Mouse (Mus musculus) hindbrain, embryonic 10.5 days (tissue): ENCODE data around the gene Rims3. TPM values are rescaled to one million over a fixed set of nuclear protein-coding genes. Genes with fewer than 3 reads are reported as not detected.
A peak's percentile ranks its signal among the peaks of the same experiment; 100 is the strongest.

Source experiments
- DNase-seq: peaks from one replicate; pipeline ENCODE4 v3.0.0-alpha.2; 2017; ENCODE audit warnings: low spot score
- H3K27ac ChIP-seq: fragments of 300-500 bp; sonication (generic); 2 replicates; pipeline ENCODE4 v1.5.1; 2016; ENCODE audit warnings: mild to moderate bottlenecking, moderate library complexity
- H3K27me3 ChIP-seq: fragments of 300-500 bp; sonication (generic); 2 replicates; pipeline ENCODE4 v1.6.1; 2016; ENCODE audit warnings: mild to moderate bottlenecking; ENCODE audit not compliant: poor library complexity, insufficient read depth, severe bottlenecking
- H3K36me3 ChIP-seq: fragments of 300-500 bp; sonication (generic); 2 replicates; pipeline ENCODE4 v1.6.1; 2016; ENCODE audit warnings: mild to moderate bottlenecking, moderate library complexity
- H3K4me1 ChIP-seq: fragments of 300-500 bp; sonication (generic); replicated peaks from 2 replicates; pipeline ENCODE4 v1.6.1; 2016; ENCODE audit warnings: mild to moderate bottlenecking
- H3K4me3 ChIP-seq: fragments of 300-500 bp; sonication (generic); 2 replicates; pipeline ENCODE4 v1.5.1; 2016; ENCODE audit warnings: mild to moderate bottlenecking, moderate library complexity
- H3K9me3 ChIP-seq: fragments of 300-500 bp; sonication (generic); 2 replicates; pipeline ENCODE4 v1.6.1; 2016; ENCODE audit warnings: mild to moderate bottlenecking, moderate library complexity
- whole genome bisulfite sequencing: fragments of 180-500 bp; shearing (Covaris S2); methylation state at CpG from one replicate; pipeline ENCODE4 v1.1.7; 2016; 5-methylcytosine and 5-hydroxymethylcytosine counted together
- polyA plus RNA-seq: library from polyadenylated mRNA; unstranded; fragments of >200 nt; fragmentation: Nextera tagmentation; extraction: Ambion mirVana; gene quantifications from 2 replicates; pipeline ENCODE4 v1.2.1, GENCODE M21; 2016

Rims3 gene
- polyA plus RNA-seq, 1 experiment from 2014 or later = 5.2 TPM

GRCm38 (mm10) chr4:120825577-120826326, 28.9 kb upstream of the Rims3 start:
- Histone ChIP-seq H3K4me1 (peaks cover 15% of the 10 kb centered on the region), H3K9me3 (no peaks in the 10 kb centered on the region), H3K27me3 (no peaks in the 10 kb centered on the region), H3K27ac (peak overlapping the region; percentile 100), H3K4me3 (peak overlapping the region; percentile 88), H3K36me3 (peaks cover 4% of the 10 kb centered on the region; the same call in 1 of the 2 replicates)
- peak; percentile 99 for DNase-seq
- 1% methylated on average over 55 of the region's 55 CpGs for WGBS

DNA sequence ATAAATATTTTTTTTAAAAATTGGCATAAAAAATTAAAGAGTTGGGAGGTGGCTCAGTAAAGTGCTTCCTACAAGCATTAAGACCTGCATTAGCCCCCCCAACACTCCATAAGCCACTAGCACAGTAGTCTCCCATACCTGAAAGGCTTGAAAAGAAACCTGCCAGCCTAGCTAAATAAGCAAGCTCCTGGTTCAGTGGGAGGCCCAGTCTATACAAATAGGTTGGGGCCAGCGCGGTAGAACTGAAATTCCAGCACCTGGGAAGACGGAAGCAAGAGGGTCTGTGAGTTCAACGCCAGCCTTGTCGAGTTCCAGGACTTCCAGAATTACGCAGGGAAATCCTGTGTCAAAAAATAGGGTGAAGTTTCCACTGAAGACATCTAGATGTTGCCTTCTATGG, 28.2 kb upstream of the Rims3 start:
- no peak overlapping the region for H3K4me3 ChIP-seq
- 92% methylated on average over 6 of the region's 6 CpGs for WGBS
- H3K9me3 ChIP-seq = no peaks in the 10 kb centered on the region
- H3K4me1 ChIP-seq = peaks cover 15% of the 10 kb centered on the region
- peaks cover 4% of the 10 kb centered on the region; the same call in 1 of the 2 replicates for H3K36me3 ChIP-seq
- DNase-seq = no peak
- H3K27ac ChIP-seq = peak overlapping the region; percentile 100; the same call in 1 of the 2 replicates
- no peaks in the 10 kb centered on the region for H3K27me3 ChIP-seq

GRCm38 (mm10) chr4:120830767-120831166, 23.8 kb upstream of the Rims3 start:
- WGBS = 77% methylated on average over 5 of the region's 5 CpGs
- H3K36me3 ChIP-seq = no peaks in the 10 kb centered on the region
- no peaks in the 10 kb centered on the region for H3K27me3 ChIP-seq
- no peak overlapping the region for H3K27ac ChIP-seq
- DNase-seq = no peak
- H3K4me3 ChIP-seq = no peak overlapping the region
- peaks cover 3% of the 10 kb centered on the region; the same call in 1 of the 2 replicates for H3K4me1 ChIP-seq
- H3K9me3 ChIP-seq = no peaks in the 10 kb centered on the region

- 86% methylated on average over 4 of the region's 4 CpGs for WGBS
- H3K4me3 ChIP-seq = no peak within 1 kb of the TSS
- H3K27me3 ChIP-seq = no peaks in the 10 kb centered on the region
- no peak for DNase-seq
- no peak within 1 kb of the TSS for H3K27ac ChIP-seq
- H3K36me3 ChIP-seq = no peaks in the 10 kb centered on the region
- peaks cover under 1% of the 10 kb centered on the region; the same call in 1 of the 2 replicates for H3K4me1 ChIP-seq
- no peaks in the 10 kb centered on the region for H3K9me3 ChIP-seq
These were observed 23.1 kb upstream of the Rims3 start, which contains the start of gene Nfyc for GRCm38 (mm10) chr4:120831472-120831871. Nfyc (minus strand) TSS chr4:120831572.

GRCm38 (mm10) chr4:120841342-120841741, 13.3 kb upstream of the Rims3 start:
- 80% methylated on average over 3 of the region's 3 CpGs for WGBS

DNA sequence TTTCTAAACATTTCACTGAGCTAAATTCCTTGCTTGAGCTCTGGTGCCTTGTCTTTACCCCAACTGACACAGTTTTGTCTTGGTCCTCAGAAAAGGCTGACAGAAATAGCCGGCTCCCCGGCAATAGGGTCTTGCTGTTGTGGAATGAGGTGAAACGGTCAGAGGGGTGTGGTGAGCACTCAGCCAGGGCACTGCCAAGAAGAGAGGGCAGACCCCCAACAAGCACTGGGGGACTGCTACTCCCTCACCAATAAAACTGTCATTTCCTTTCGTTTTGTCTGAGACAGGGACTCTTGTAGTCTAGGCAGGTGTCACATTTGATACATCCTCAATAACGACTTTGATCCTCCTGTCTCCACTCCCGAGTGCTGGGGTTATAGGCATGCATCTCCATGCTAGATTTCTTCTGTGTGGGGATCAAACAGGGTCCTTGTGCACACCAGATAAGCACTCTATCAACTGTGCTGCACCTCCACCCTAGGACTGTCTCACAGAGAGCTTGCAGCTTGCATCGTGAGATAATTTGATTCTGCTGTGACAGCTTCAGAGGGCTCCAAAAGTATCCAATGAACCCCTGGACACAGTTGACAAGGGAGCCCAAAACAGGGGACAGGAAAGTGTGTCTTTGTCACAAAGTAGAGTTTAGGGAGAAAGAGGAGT, 10.1 kb upstream of the Rims3 start:
- WGBS = 65% methylated on average over 7 of the region's 7 CpGs

More at GRCm38 (mm10) chr4:120841342-120841741, 13.3 kb upstream of the Rims3 start:
- Histone ChIP-seq H3K9me3 (no peaks in the 10 kb centered on the region), H3K27ac (no peak overlapping the region), H3K4me3 (no peak overlapping the region), H3K36me3 (no peaks in the 10 kb centered on the region), H3K4me1 (0 out of 2 replicates have a peak, but pooled peaks cover 3% of the 10 kb centered on the region), H3K27me3 (no peaks in the 10 kb centered on the region)
- no peak for DNase-seq

DNA sequence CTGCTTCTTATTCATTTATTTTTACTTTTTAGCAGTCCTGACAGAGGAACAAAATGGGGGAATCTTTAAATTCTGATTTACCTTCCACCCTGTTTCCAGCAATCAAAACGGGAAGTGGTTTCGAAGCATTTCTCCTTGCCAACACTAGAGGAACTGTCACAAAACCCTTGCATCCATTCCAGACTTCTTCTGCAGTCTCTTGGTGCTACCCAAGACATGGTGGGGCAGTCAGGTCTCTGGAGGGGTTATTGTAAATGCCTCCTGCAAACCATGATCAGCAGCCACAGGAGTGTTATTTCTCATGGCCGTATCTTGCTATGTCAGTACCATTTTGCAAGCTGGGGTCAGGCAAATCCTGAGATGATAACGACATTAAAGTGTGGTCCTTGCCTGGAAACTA, 9.5 kb upstream of the Rims3 start:
- Histone ChIP-seq H3K4me3 (no peak overlapping the region), H3K36me3 (no peaks in the 10 kb centered on the region), H3K27ac (no peak overlapping the region), H3K4me1 (0 out of 2 replicates have a peak, but pooled peaks cover 3% of the 10 kb centered on the region), H3K27me3 (peaks cover 3% of the 10 kb centered on the region; the same call in 1 of the 2 replicates), H3K9me3 (no peaks in the 10 kb centered on the region)
- DNase-seq = no peak
- WGBS = 77% methylated on average over 4 of the region's 4 CpGs

More for the DNA sequence above, 10.1 kb upstream of the Rims3 start:
- DNase-seq = no peak
- Histone ChIP-seq H3K36me3 (no peaks in the 10 kb centered on the region), H3K27ac (no peak overlapping the region), H3K27me3 (peaks cover 1% of the 10 kb centered on the region; the same call in 1 of the 2 replicates), H3K4me3 (no peak overlapping the region), H3K4me1 (0 out of 2 replicates have a peak, but pooled peaks cover 3% of the 10 kb centered on the region), H3K9me3 (no peaks in the 10 kb centered on the region)

DNA sequence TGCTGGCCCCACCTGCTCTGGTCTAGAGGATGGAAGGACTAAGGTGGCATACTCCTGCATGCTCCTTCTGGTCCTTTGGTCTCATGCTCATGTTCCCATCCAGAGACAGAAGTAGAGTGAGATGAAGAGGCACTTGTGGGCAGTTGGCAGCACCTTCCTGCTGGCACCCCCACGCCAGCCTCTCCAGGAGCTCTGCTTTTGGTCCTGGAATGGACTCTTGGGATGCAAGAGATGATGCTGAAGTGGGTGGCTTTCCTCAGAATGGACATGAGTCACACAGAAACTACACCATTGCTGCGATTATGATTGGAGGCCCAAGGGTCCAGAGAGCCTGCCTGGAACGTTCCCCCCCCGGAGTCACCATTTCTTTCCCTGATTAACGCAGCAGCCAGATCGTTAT, 5.7 kb upstream of the Rims3 start:
- no peak overlapping the region for H3K27ac ChIP-seq
- H3K4me3 ChIP-seq = no peak overlapping the region
- H3K36me3 ChIP-seq = no peaks in the 10 kb centered on the region
- H3K27me3 ChIP-seq = peaks cover 23% of the 10 kb centered on the region
- peaks cover under 1% of the 10 kb centered on the region; the same call in 1 of the 2 replicates for H3K9me3 ChIP-seq
- H3K4me1 ChIP-seq = 0 out of 2 replicates have a peak, but pooled peaks cover 3% of the 10 kb centered on the region
- 86% methylated on average over 6 of the region's 6 CpGs for WGBS
- no peak for DNase-seq

DNA sequence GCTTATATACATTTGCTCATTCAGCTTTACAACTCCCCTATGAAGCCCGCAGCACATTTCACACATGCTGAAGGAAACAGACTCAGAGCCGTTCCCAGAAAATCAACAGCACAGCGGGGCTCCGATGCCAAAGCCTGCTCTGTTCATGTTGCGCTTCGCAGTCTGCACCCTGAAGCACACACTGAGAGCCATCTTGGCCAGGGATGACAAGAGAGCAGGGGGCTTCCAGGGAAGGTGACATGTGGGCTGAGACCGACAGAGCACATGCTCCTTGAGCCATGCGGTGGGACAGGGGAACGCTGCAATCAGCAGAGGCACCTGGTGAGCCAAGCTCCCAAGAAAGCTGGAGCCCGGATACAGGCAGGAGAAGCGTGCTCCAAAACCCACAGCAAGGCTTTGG, 5.2 kb upstream of the Rims3 start:
- H3K4me3 ChIP-seq = no peak overlapping the region
- peaks cover 6% of the 10 kb centered on the region; the same call in 1 of the 2 replicates for H3K9me3 ChIP-seq
- no peaks in the 10 kb centered on the region for H3K36me3 ChIP-seq
- DNase-seq = no peak
- peaks cover 27% of the 10 kb centered on the region for H3K27me3 ChIP-seq
- 0 out of 2 replicates have a peak, but pooled peaks cover 1% of the 10 kb centered on the region for H3K4me1 ChIP-seq
- WGBS = 69% methylated on average over 11 of the region's 11 CpGs
- no peak overlapping the region for H3K27ac ChIP-seq

GRCm38 (mm10) chr4:120850946-120851345, 3.7 kb upstream of the Rims3 start:
- no peak overlapping the region for H3K4me3 ChIP-seq
- 4% methylated on average over 10 of the region's 10 CpGs for WGBS
- H3K27me3 ChIP-seq = peaks cover 42% of the 10 kb centered on the region
- DNase-seq = peak; percentile 77
- H3K27ac ChIP-seq = no peak overlapping the region
- peaks cover 11% of the 10 kb centered on the region; the same call in 1 of the 2 replicates for H3K9me3 ChIP-seq
- no peaks in the 10 kb centered on the region for H3K36me3 ChIP-seq
- peaks cover 14% of the 10 kb centered on the region for H3K4me1 ChIP-seq

- 15% methylated on average over 7 of the region's 7 CpGs for WGBS
- H3K9me3 ChIP-seq = peaks cover 11% of the 10 kb centered on the region; the same call in 1 of the 2 replicates
- no peak for DNase-seq
- peak overlapping the region; percentile 86 for H3K27ac ChIP-seq
- no peaks in the 10 kb centered on the region for H3K36me3 ChIP-seq
- H3K4me3 ChIP-seq = peak overlapping the region; percentile 80
- peaks cover 51% of the 10 kb centered on the region for H3K27me3 ChIP-seq
- H3K4me1 ChIP-seq = peaks cover 27% of the 10 kb centered on the region
These were observed 894 bp downstream of the Rims3 start for GRCm38 (mm10) chr4:120855360-120856060.

DNA sequence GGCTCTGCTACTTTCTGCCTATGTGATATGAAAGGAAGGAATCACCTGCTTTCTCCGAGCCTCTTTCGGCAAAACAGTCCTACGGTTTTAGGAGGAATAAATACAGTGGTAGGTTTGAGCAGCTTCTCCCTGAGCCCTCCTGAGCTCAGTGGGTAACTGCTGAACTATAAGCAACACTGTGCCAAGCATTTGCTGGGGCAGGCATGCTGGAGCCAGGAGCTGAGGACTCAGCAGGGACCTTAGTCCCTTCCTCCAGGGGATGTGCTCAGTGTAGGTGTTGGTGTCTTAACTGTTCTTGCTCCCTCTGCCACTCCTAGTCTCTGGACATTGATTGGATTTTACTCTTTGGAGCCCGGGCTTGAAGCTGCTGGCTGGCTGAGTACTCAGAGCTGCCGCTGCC, 1.8 kb downstream of the Rims3 start:
- no peaks in the 10 kb centered on the region for H3K36me3 ChIP-seq
- no peak overlapping the region for H3K27ac ChIP-seq
- no peak for DNase-seq
- H3K9me3 ChIP-seq = peaks cover 11% of the 10 kb centered on the region; the same call in 1 of the 2 replicates
- peak overlapping the region; percentile 80; the same call in 1 of the 2 replicates for H3K4me3 ChIP-seq
- WGBS = 49% methylated on average over 5 of the region's 5 CpGs
- H3K4me1 ChIP-seq = peaks cover 27% of the 10 kb centered on the region
- peaks cover 48% of the 10 kb centered on the region for H3K27me3 ChIP-seq
